Mouse (Mus musculus) skeletal muscle tissue, postnatal 0 days (tissue): ENCODE data around the gene Mylpf. TPM values are rescaled to one million over a fixed set of nuclear protein-coding genes. Genes with fewer than 3 reads are reported as not detected.

ENCODE experiments used
- polyA plus RNA-seq: library from polyadenylated mRNA; unstranded; fragments of >200 nt; fragmentation: Nextera tagmentation; extraction: Ambion mirVana; gene quantifications from 2 replicates; pipeline ENCODE4 v1.2.1, GENCODE M21; 2015

Mylpf gene
- polyA plus RNA-seq, result 16,282 and 17,335 TPM in 2 replicates

DNA sequence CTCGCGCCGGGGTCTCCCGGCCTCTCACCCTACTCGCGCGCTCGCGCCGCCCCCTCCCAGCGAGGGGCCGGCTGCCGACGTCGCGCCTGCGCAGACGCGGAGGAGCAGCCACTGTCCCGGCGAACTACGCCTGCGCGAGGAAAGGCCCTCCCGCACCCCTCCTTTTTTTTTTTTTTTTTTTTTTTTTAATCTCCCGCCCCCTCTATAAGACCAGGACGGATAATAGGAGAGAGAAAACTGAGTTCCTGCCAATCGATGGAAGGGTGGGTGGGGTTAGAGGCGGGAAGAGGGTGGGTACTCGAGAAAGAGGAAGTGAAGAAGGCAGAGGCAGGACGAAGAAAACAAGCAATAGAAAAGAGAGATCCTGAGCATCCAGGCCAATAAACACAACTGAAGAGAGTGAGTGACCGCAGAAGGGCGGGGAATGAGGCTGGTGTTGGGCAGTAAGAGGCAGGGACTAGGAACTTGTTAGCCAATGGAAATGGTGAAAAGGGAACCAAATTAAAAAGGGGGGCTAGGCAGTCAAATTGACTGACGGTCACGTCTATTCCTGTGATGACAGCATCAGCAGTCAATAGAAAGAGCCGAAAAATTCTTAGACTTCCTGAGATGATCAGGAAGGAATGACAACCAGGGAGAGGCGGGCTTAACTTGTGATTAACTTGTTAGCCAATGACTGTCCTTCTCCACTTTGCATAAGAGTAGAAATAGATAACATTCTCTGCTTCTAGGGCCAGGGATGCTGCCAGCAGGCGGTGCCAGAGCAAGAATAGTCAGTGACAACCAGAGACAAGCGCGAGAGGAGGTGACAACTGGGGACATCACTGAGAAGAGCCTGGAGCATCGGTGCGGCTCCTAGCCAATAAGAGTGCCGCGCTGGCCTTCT, at the start of gene Mylpf:
Mylpf (plus strand) TSS at position 338 of the 886 bp plus-strand sequence.

DNA sequence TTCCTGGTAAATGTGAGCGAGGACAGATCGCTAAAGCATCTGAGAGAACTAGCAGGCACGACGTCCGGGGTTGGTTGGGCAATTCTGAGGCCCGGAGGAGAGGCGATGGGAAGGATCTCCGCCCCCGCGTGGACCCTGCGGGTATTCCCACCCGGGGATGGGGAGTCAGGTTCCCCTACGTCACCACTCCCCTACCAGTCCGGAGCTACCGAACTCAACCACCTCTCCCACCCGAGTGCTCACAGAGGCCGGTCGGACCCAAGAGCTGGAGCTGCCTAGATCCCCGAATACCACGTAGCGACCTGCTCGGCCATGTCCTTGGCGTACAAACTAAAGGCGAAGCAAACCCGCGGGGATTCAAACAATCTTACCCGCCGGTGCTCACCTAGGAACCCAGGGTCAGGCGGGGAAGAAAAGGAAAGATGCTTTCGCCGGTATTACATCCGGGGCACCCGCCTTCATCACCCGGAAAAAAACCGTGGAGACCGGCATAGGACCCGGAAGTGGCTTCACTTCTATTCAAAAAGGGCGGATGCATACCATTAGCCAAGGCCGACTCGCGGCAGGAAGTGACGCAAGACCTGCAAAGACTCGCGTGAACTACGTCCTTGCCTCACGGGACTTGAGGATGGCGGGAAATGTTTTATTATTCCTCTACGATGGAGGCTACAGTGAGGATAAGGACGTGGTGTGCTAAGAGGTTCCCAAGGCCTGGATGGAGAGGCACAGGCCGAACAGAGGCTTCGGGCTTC, 13.0 kb upstream of the Mylpf start, which contains the start of gene Cd2bp2:
Cd2bp2 (minus strand) TSS at position 507 of the 752 bp plus-strand sequence.

DNA sequence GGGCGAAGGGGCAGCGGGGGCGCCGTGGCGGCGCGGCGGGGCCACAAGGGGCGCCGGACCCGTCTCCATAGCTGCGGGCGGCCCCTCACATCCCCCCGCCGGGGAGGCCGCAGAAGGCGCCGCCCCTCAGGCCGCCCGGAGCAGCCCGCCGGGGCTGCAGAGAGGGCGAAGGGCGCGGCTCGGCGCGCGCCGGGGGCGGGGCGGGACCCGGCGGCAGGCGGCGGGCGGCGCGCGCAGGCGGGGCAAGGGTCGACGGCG, 466 bp upstream of the Mylpf start, which contains the start of gene Tbc1d10b:
Tbc1d10b (minus strand) TSS at position 174 of the 258 bp plus-strand sequence.

DNA sequence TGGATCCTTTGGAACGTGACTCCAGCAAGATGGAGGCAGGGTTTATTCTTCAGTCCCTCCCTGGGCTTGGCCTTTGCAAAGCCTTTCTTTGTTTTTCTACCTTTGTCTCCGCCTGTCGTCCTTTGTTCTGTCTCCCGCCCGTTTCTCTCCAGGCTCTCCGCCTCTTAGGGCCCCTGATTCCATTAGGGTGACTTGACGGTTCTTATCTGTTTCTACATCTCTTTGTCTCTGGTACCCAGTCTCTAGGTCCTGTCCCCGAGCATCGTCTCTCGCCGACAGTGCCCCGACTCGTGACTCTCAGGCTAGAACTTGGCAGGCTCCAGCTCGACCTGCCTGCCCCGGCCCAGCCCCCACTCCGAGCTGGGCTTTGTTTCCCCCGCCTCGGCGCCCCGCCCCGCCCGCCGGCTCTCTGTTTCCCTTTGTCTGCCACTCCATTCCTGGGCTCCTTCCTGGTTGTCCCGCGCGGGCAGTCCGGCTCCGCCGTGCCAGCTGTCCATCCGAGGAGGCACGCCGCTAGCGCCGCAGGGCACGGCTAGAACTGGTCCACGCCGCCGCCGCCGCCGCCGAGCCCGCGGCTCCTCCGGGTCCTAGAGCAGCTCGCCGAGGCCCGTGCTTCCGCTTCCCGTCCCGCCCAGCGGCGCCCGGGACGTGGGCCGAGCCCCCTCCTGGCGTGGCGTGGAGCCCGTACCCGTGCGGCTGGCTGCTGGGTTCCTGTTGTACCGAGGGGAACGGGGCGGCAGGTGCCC, 24.1 kb downstream of the Mylpf start, which contains the start of the genes Zfp553 and Sept1:
Zfp553 (plus strand) TSS at position 440 of the 746 bp plus-strand sequence.
Sept1 (minus strand) TSS at position 509 of the 746 bp plus-strand sequence.

DNA sequence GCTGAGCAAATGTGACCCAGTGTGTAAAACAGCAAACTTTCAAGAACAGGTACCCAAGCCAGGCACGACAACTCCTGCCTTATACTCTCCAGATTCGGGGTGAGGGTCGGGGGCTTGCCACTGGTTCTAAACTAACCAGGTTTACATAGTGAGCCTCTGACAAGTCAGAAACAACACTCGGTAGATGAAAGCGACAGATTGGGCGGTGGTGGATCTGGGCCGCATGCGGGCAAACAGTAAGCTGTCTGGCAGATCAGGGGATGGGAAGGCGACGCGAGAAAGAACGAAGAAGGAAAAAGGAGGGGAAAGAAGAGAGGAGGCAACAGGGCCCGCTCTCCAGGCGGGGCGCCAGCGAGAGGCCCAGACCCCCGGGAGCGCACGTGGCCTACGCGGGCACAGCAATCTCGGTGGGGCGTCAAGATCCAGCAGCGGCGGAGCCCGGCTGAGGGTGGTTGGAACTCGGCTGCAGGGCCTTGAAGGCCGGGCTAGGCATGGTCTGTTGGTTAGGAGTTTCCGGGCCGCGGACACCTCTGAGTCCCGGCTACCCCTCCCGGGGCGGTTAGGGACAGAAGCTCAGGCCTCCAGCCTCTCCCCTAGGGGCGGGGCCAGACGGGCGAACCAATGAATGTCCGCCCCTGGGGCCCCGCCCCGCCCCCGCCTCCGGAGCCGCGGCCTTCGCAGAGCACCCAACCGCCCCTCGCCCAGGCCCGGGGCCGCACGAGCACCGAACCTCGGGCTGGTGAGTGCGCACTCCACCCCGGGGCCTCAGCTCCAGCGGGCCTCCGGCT, 35.4 kb downstream of the Mylpf start, which contains the start of gene Zfp771:
Zfp771 (plus strand) TSS at position 405 of the 788 bp plus-strand sequence.

DNA sequence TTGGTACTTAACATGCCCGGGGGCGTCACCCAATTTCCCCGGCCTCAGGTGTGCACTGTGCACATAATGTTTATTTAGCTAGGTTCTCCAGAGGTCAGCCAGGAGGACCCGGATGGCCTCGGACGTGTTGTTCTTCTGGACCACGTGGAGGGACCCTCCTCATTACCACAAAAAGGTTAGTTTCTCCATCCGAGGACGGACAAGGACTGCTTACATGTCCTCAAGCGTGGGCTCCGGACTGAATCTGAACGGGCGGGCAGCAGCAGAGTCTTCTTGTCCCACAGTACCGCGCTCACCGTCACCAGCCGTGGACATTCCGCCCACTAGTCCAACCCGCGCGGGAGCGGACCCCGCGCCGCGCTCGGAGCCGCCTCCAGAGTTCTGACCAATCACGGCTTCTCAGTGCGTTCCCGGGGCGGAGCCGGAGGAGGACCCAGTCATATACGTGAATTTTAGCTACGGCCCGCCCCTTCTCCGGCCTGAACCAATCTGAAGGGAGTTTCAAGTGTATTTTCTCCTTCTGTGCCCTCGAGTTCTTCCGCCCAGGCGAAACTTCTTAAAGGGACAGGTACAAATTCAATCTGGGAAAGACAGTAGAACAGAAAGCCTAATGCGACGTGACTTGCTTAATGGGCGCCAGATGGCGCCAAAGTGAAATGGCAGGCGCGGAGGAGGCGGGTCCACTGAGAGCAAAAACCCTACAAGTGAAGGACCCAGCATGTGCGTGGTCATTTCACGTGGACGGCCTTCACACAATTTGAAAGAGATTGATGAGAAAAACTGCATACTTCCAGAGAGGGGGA, 51.8 kb downstream of the Mylpf start, which contains the start of gene Dctpp1:
Dctpp1 (minus strand) TSS at position 401 of the 803 bp plus-strand sequence.

Other genes with a start within 250 kb of the Mylpf start
- 45.2 and 57.4 TPM in 2 replicates for gene Cdipt, start 233.0 kb upstream of the Mylpf start, polyA plus RNA-seq
- gene Cdiptos, start 232.8 kb upstream of the Mylpf start, polyA plus RNA-seq, result 1.2 and 1.6 TPM in 2 replicates
- gene Mvp, start 194.3 kb upstream of the Mylpf start, polyA plus RNA-seq, result 13.8 and 18.8 TPM in 2 replicates
- gene Pagr1b, start 192.4 kb upstream of the Mylpf start, polyA plus RNA-seq, result not detected in 2 replicates
- gene Pagr1a, start 191.5 kb upstream of the Mylpf start, polyA plus RNA-seq, result 37.2 and 37.9 TPM in 2 replicates
- 9.2 and 17.4 TPM in 2 replicates for gene Gm42742, start 187.8 kb upstream of the Mylpf start, polyA plus RNA-seq
- gene Prrt2, start 187.7 kb upstream of the Mylpf start, polyA plus RNA-seq, result 3.0 and 4.0 TPM in 2 replicates
- gene Maz, start 181.9 kb upstream of the Mylpf start, polyA plus RNA-seq, result 21.3 and 26.0 TPM in 2 replicates
- gene Kif22, start 166.4 kb upstream of the Mylpf start, polyA plus RNA-seq, result 20.9 and 23.2 TPM in 2 replicates
- not detected in 2 replicates for gene Zg16, start 121.6 kb upstream of the Mylpf start, polyA plus RNA-seq
- gene AI467606, start 117.5 kb upstream of the Mylpf start, polyA plus RNA-seq, result 2.4 and 2.7 TPM in 2 replicates
- gene Qprt, start 86.7 kb upstream of the Mylpf start, polyA plus RNA-seq, result 5.4 and 5.8 TPM in 2 replicates
- gene Spn, start 71.1 kb upstream of the Mylpf start, polyA plus RNA-seq, result 0.22 and 0.63 TPM in 2 replicates
- gene Cd2bp2, start 12.8 kb upstream of the Mylpf start, polyA plus RNA-seq, result 22.0 and 23.9 TPM in 2 replicates
- 17.3 and 19.1 TPM in 2 replicates for gene Tbc1d10b, start 422 bp upstream of the Mylpf start, polyA plus RNA-seq
- gene Zfp553, start 24.2 kb downstream of the Mylpf start, polyA plus RNA-seq, result 8.7 and 9.9 TPM in 2 replicates
- gene Sept1, start 24.2 kb downstream of the Mylpf start, polyA plus RNA-seq, result 8.5 and 9.1 TPM in 2 replicates
- 31.2 and 37.1 TPM in 2 replicates for gene Zfp771, start 35.4 kb downstream of the Mylpf start, polyA plus RNA-seq
- 56.2 and 58.8 TPM in 2 replicates for gene Dctpp1, start 51.8 kb downstream of the Mylpf start, polyA plus RNA-seq
- gene Sephs2, start 65.2 kb downstream of the Mylpf start, polyA plus RNA-seq, result 36.9 and 48.8 TPM in 2 replicates
- gene Itgal, start 87.4 kb downstream of the Mylpf start, polyA plus RNA-seq, result 1.9 TPM in 2 replicates
- gene Zfp768, start 136.7 kb downstream of the Mylpf start, polyA plus RNA-seq, result 13.9 and 16.4 TPM in 2 replicates
- 3.9 and 4.4 TPM in 2 replicates for gene Zfp747, start 167.2 kb downstream of the Mylpf start, polyA plus RNA-seq
- 3.4 and 3.8 TPM in 2 replicates for gene 9130019O22Rik, start 178.3 kb downstream of the Mylpf start, polyA plus RNA-seq
- 4.1 and 4.8 TPM in 2 replicates for gene E430018J23Rik, start 184.7 kb downstream of the Mylpf start, polyA plus RNA-seq
- 3.1 and 3.4 TPM in 2 replicates for gene Zfp764, start 197.9 kb downstream of the Mylpf start, polyA plus RNA-seq
- 9.9 and 13.0 TPM in 2 replicates for gene Zfp688, start 213.2 kb downstream of the Mylpf start, polyA plus RNA-seq
- gene Zfp689, start 240.3 kb downstream of the Mylpf start, polyA plus RNA-seq, result 2.4 and 2.6 TPM in 2 replicates